Mouse (Mus musculus): ENCODE measurements around the gene Ube2c. TPM values are rescaled to one million over a fixed set of nuclear protein-coding genes. Genes with fewer than 3 reads are reported as not detected.

The Ube2c gene
- polyA plus RNA-seq, 1 experiment from 2014 or later = 104 TPM

DNA sequence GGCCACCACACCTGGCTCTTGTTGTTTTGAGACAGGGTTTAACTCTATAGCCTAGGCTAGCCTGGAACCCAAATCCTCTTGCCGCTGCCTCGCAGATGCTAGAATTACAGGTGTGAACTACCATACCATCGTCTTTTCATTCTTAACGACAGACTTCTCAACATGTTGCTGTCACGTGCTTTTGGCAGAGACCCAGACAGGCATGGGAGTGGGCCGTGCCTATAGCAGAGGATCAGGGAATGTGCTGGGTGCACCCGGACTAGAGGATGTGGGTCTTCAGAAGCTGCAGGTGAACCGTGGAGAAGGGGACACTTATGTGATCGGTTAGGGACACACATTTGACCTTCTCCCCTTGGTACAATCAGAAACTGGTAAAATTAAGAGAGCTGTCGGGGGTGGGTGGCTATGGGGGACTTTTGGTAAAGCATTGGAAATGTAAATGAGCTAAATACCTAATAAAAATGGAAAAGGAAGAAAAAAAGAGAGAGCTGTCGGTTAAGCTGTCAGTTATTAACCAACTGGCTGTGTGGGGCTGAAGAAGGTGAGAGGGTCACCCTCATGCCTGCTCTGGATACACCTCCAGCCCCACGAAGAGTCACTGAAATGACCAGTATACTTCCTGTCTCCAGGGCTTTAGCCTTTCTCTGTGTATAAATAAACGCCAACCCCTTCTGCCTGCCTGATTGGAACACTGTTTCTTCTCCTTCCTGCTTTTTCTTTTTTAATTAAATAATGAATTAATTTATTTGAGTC, 30.7 kb downstream of the Ube2c start:
- Histone ChIP-seq H3K9me3 (ENCODE audit: control insufficient read depth, low read length) (no peaks in the 10 kb centered on the region), H3K9ac (ENCODE audit: low read length) (no peak overlapping the region), H3K4me2 (replicated peaks; ENCODE audit: low read depth) (no peak overlapping the region), H3K27me3 (ENCODE audit: control insufficient read depth, insufficient read depth, low read length) (no peaks in the 10 kb centered on the region), H3K4me1 (replicated peaks; ENCODE audit: control insufficient read depth, insufficient read depth) (peaks cover 2% of the 10 kb centered on the region; the same call in 1 of the 2 replicates), H3K27ac (replicated peaks) (no peak overlapping the region), H3K4me3 (ENCODE audit: low read depth, low read length) (no peak overlapping the region), H3K36me3 (ENCODE audit: control insufficient read depth, insufficient read depth, low read length) (peaks cover 4% of the 10 kb centered on the region; the same call in 1 of the 2 replicates)
- no peak for DNase-seq (ENCODE audit: low spot score)
- no peak for ATAC-seq (ENCODE audit: low FRiP score, low TSS enrichment)
- TF ChIP-seq EP300 (optimal IDR thresholded peaks at IDR 0.05) (no peak), CTCF (IDR thresholded peaks at IDR 0.05; ENCODE audit: low read depth) (no peak)
- WGBS = 90% methylated on average over 13 of the region's 13 CpGs

DNA sequence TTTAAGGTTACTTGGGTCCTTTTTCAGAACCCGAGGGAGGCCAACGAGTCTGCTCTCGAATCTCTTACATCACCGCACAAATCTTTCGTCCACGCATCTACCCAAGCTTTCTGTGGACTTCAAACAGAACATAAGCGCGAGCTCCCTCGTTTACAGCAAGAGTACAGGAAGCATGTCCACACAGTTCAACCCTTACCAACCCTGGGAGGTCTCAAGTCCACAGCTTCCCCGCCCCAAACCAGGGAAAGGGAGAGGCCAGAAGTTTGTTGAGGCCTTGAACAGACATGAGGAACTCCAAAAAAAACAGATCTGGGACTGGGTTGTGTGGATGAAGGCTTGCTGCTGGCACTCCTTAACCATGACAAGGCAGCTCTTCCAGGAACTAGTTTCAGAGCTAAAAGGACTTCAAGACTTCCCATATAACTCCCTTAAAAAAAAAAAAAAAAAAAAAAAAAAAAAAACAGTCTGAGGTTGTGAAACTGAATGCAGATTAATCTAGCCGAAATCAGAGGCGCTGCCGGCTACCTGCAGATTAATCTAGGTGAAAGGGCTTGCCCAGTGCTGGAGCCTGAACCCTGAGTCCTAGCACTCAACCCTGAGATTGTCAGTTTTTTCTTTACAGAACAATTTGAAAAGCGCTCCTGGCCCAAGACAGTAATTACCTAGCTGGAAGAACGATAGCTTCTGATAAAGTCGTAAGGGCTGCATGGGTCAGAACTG, 33.7 kb downstream of the Ube2c start:
- Histone ChIP-seq H3K36me3 (ENCODE audit: control insufficient read depth, insufficient read depth, low read length) (no peaks in the 10 kb centered on the region), H3K9ac (ENCODE audit: low read length) (peak overlapping the region; percentile 82; the same call in 1 of the 2 replicates), H3K4me1 (replicated peaks; ENCODE audit: control insufficient read depth, insufficient read depth) (peaks cover 3% of the 10 kb centered on the region; the same call in 1 of the 2 replicates), H3K9me3 (ENCODE audit: control insufficient read depth, low read length) (no peaks in the 10 kb centered on the region), H3K4me3 (ENCODE audit: low read depth, low read length) (peak overlapping the region; percentile 73), H3K4me2 (replicated peaks; ENCODE audit: low read depth) (peak overlapping the region; percentile 73), H3K27ac (replicated peaks) (peak overlapping the region; percentile 88), H3K27me3 (ENCODE audit: control insufficient read depth, insufficient read depth, low read length) (no peaks in the 10 kb centered on the region)
- WGBS = 71% methylated on average over 16 of the region's 16 CpGs
- ATAC-seq (ENCODE audit: low FRiP score, low TSS enrichment) (no peak), DNase-seq (ENCODE audit: low spot score) (peak; percentile 44)
- TF ChIP-seq EP300 (optimal IDR thresholded peaks at IDR 0.05) (no peak), CTCF (IDR thresholded peaks at IDR 0.05; ENCODE audit: low read depth) (no peak)

DNA sequence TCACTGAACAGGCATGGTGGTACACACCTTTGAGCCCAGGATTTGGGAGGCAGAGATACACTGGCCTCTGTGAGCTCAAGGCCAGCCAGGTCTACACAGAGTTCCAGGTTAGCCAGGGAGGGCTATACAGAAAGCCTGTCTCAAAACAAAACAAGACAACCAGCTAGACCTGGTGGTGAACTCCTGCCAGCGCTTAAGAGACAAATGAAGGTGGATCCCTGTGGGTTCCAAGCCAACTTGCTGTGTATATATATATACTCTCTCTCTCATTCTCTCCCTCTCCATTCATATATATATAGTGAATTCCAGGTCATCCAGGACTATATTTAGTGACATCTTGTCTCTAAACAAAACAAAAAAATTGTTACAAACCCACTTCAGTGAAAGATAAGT, 34.2 kb downstream of the Ube2c start:
- H3K4me1 ChIP-seq (replicated peaks; ENCODE audit: control insufficient read depth, insufficient read depth) = peaks cover 3% of the 10 kb centered on the region; the same call in 1 of the 2 replicates
- TF ChIP-seq CTCF (IDR thresholded peaks at IDR 0.05; ENCODE audit: low read depth) (no peak), EP300 (optimal IDR thresholded peaks at IDR 0.05) (no peak)
- 38% methylated on average over 1 of the region's 1 CpGs for WGBS
- DNase-seq (ENCODE audit: low spot score) (no peak), ATAC-seq (ENCODE audit: low FRiP score, low TSS enrichment) (no peak)
- peak overlapping the region; percentile 73 for H3K4me2 ChIP-seq (replicated peaks; ENCODE audit: low read depth)
- no peaks in the 10 kb centered on the region for H3K36me3 ChIP-seq (ENCODE audit: control insufficient read depth, insufficient read depth, low read length)
- no peaks in the 10 kb centered on the region for H3K9me3 ChIP-seq (ENCODE audit: control insufficient read depth, low read length)
- peak overlapping the region; percentile 88 for H3K27ac ChIP-seq (replicated peaks)
- peak overlapping the region; percentile 82 for H3K9ac ChIP-seq (ENCODE audit: low read length)
- peak overlapping the region; percentile 73 for H3K4me3 ChIP-seq (ENCODE audit: low read depth, low read length)
- H3K27me3 ChIP-seq (ENCODE audit: control insufficient read depth, insufficient read depth, low read length) = no peaks in the 10 kb centered on the region

DNA sequence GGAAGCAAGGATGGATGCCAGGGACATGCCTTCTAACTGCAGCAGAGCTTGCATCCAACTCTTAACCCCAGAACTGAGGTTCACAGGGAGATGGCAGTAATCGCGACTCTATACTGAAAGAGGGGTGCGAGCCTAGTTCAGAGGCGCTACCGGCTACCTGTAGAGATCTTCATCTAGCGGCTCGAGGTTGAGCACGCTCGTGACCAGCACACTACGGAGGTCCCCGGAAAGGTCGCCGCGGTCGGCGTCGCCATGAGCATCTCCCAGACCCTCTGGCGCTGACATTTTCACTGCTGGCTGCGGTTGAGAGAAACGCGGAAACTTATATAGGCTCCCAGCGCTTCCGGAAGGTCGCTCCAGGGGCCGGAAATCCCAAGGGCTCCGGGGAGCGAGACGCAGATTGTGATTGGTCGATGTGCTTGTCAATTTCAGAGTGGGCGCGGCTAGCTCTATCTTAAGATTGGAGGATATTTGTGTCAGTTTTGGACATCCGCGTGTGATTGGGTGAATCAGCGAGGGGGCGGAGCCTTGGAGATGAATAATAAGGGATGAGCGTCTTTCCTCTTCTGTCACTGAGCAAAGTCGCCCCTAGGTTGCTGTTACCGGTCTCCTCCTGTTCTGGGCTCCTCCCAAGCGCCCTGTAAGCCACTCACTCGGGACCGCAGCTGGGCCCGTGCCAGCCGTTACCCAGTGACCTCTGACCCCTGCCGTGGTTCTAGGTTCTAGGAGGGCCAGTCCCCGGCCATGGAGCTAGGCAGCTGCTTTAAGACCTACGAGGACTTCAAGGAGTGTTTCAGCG, 35.0 kb downstream of the Ube2c start, which contains the start of the genes Acot8 and Zswim3:
Gene Acot8, minus strand, starts transcription at position 350 of the 799 bp plus-strand sequence.
Gene Zswim3, plus strand, starts transcription at position 566 of the 799 bp plus-strand sequence.
- peaks cover 3% of the 10 kb centered on the region; the same call in 1 of the 2 replicates for H3K4me1 ChIP-seq (replicated peaks; ENCODE audit: control insufficient read depth, insufficient read depth)
- TF ChIP-seq CTCF (IDR thresholded peaks at IDR 0.05; ENCODE audit: low read depth) = peak; percentile 19; the same call in 1 of the 2 replicates
- TF ChIP-seq EP300 (optimal IDR thresholded peaks at IDR 0.05) = peak; percentile 86
- H3K27me3 ChIP-seq (ENCODE audit: control insufficient read depth, insufficient read depth, low read length) = no peaks in the 10 kb centered on the region
- no peaks in the 10 kb centered on the region for H3K9me3 ChIP-seq (ENCODE audit: control insufficient read depth, low read length)
- WGBS = under 1% methylated on average over 47 of the region's 47 CpGs
- DNase-seq (ENCODE audit: low spot score) (peak; percentile 97), ATAC-seq (ENCODE audit: low FRiP score, low TSS enrichment) (peak; percentile 96)
- H3K4me2 ChIP-seq (replicated peaks; ENCODE audit: low read depth) = peak within 1 kb of the TSS; percentile 88
- peak within 1 kb of the TSS; percentile 73 for H3K4me3 ChIP-seq (ENCODE audit: low read depth, low read length)
- peak within 1 kb of the TSS; percentile 82 for H3K9ac ChIP-seq (ENCODE audit: low read length)
- H3K27ac ChIP-seq (replicated peaks) = peak within 1 kb of the TSS; percentile 88
- no peaks in the 10 kb centered on the region for H3K36me3 ChIP-seq (ENCODE audit: control insufficient read depth, insufficient read depth, low read length)

DNA sequence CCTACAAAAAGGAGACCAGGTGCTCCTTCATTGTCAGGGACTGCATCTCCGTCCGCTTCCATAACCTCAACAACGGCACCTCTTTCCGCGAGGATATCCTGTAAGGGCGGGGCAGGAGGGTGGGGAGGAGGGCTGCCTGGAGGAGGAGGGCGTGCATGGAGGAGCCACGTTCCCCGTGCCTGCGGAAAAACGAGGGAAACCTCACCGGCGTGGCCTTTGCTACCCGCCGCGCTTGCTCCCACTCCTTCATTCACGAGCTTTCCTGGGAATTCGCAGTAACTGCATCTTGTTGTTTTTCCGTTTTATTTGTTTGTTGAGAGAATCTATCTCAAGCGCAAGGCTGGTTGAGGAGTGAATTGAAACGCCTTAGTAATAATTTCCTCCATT, 35.6 kb downstream of the Ube2c start:
- no peaks in the 10 kb centered on the region for H3K9me3 ChIP-seq (ENCODE audit: control insufficient read depth, low read length)
- H3K4me2 ChIP-seq (replicated peaks; ENCODE audit: low read depth) = peak overlapping the region; percentile 88
- ATAC-seq (ENCODE audit: low FRiP score, low TSS enrichment) = peak; percentile 55
- H3K9ac ChIP-seq (ENCODE audit: low read length) = peak overlapping the region; percentile 73
- H3K4me1 ChIP-seq (replicated peaks; ENCODE audit: control insufficient read depth, insufficient read depth) = peaks cover 3% of the 10 kb centered on the region; the same call in 1 of the 2 replicates
- H3K4me3 ChIP-seq (ENCODE audit: low read depth, low read length) = peak overlapping the region; percentile 73
- DNase-seq (ENCODE audit: low spot score) = no peak
- H3K36me3 ChIP-seq (ENCODE audit: control insufficient read depth, insufficient read depth, low read length) = no peaks in the 10 kb centered on the region
- H3K27ac ChIP-seq (replicated peaks) = peak overlapping the region; percentile 81
- under 1% methylated on average over 21 of the region's 21 CpGs for WGBS
- TF ChIP-seq EP300 (optimal IDR thresholded peaks at IDR 0.05) (no peak), CTCF (IDR thresholded peaks at IDR 0.05; ENCODE audit: low read depth) (no peak)
- H3K27me3 ChIP-seq (ENCODE audit: control insufficient read depth, insufficient read depth, low read length) = no peaks in the 10 kb centered on the region

Data from stomach, postnatal 0 days (tissue).